27 mouse cellular contexts compared by ENCODE assay signal in genomic region chr15:101270101-101270820, GRCm38 (mm10). TPM values are rescaled to one million over a fixed set of nuclear protein-coding genes. Genes with fewer than 3 reads are reported as not detected.
A peak's percentile ranks its signal among the peaks of the same experiment; 100 is the strongest.
DNase-seq lines count a peak whose midpoint lies in the region; ATAC-seq and TF ChIP-seq lines count a peak whose summit lies in the region.
"Had no signal": no experiment of that assay in that cellular context is flagged by ENCODE, and none has a peak within 500 bp of the region (broad histone marks: within the 10 kb centered on the region; RNA-seq: fewer than 3 reads in every experiment).

No protein-coding gene starts in this region.

- no peak for ATAC-seq in neural tube, embryonic 15.5 days (ENCODE audit: low FRiP score)
- ATAC-seq: forebrain, embryonic 15.5 days; hindbrain, embryonic 16.5 days; intestine, embryonic 15.5 days had no signal

- peak overlapping the region; percentile 95 for H3K27ac ChIP-seq in gastrocnemius, adult 2 months
- H3K27ac ChIP-seq in layer of hippocampus, adult 2 months: peak overlapping the region; percentile 75; the same call in 1 of the 2 replicates
- no peak overlapping the region for H3K27ac ChIP-seq in neural tube, embryonic 15.5 days (replicated peaks)
- 0 out of 2 replicates have a peak overlapping the region, but pooled peaks have one; percentile 18 for H3K27ac ChIP-seq in cortical plate, adult 2 months (ENCODE audit: insufficient read depth, low read length)
- H3K27ac ChIP-seq: embryonic facial prominence, embryonic 10.5 days; embryonic facial prominence, embryonic 13.5 days; forebrain, embryonic 12.5 days; forebrain, embryonic 15.5 days; hindbrain, embryonic 10.5 days; hindbrain, embryonic 13.5 days; intestine, embryonic 15.5 days had no signal

- peak overlapping the region; percentile 86 for H3K4me3 ChIP-seq in gastrocnemius, adult 2 months
- peak overlapping the region; percentile 5; the same call in 1 of the 2 replicates for H3K4me3 ChIP-seq in layer of hippocampus, adult 2 months
- H3K4me3 ChIP-seq in neural tube, embryonic 15.5 days (replicated peaks): no peak overlapping the region
- H3K4me3 ChIP-seq in cortical plate, adult 2 months (ENCODE audit: insufficient read depth, low read length): peak overlapping the region; percentile 71; the same call in 1 of the 2 replicates
- H3K4me3 ChIP-seq: embryonic facial prominence, embryonic 10.5 days; embryonic facial prominence, embryonic 13.5 days; erythroblast, embryonic 14.5 days; forebrain, embryonic 12.5 days; forebrain, embryonic 15.5 days; hindbrain, embryonic 10.5 days; hindbrain, embryonic 13.5 days; intestine, embryonic 15.5 days had no signal

- intact Hi-C loops in gastrocnemius, adult 2 months (cut with DNase I): no loop called here

- 93% methylated on average over 29 of the region's 29 CpGs for WGBS in neural tube, embryonic 15.5 days

- peaks cover 18% of the 10 kb centered on the region for H3K4me1 ChIP-seq in neural tube, embryonic 15.5 days
- H3K4me1 ChIP-seq in cortical plate, adult 2 months (ENCODE audit: control insufficient read depth, insufficient read depth, low read length): 0 out of 2 replicates have a peak, but pooled peaks cover 5% of the 10 kb centered on the region

- H3K4me2 ChIP-seq in neural tube, embryonic 15.5 days: no peak overlapping the region
- H3K4me2 ChIP-seq: embryonic facial prominence, embryonic 13.5 days; forebrain, embryonic 12.5 days; forebrain, embryonic 15.5 days; heart, embryonic 11.5 days; hindbrain, embryonic 13.5 days; intestine, embryonic 15.5 days had no signal

- H3K36me3 ChIP-seq in neural tube, embryonic 15.5 days: peaks cover 25% of the 10 kb centered on the region

- TF ChIP-seq POLR2A in cortical plate, adult 2 months (IDR thresholded peaks at IDR 0.05; ENCODE audit: extremely low read depth, insufficient read depth, low read length): no peak

- no peak for DNase-seq in gastrocnemius, adult 2 months
- DNase-seq in gastrocnemius, adult 18-20 months (ENCODE audit: low spot score): no peak
- no peak for DNase-seq in layer of hippocampus, adult 2 months (ENCODE audit: low spot score in 2 of 2)
- DNase-seq in layer of hippocampus, adult 18-20 months (ENCODE audit: low spot score in 2 of 2): no peak
- no peak for DNase-seq in neural tube, embryonic 10.5 days (ENCODE audit: extremely low spot score, low spot score)
- no peak for DNase-seq in right cerebral cortex, adult 18-20 months
- DNase-seq: adrenal gland, adult 2 months; adrenal gland, postnatal 14 days; B cell, adult 2 months; cerebellum, adult 11 months; cerebellum, postnatal 25 days; embryo, embryonic 11 days; gastrocnemius, postnatal 14 days; heart, adult 18-20 months had no signal

- H3K9ac ChIP-seq in neural tube, embryonic 15.5 days (replicated peaks): peak overlapping the region; percentile 30; the same call in 1 of the 2 replicates
- H3K9ac ChIP-seq: embryonic facial prominence, embryonic 13.5 days; forebrain, embryonic 12.5 days; forebrain, embryonic 15.5 days; hindbrain, embryonic 13.5 days; intestine, embryonic 15.5 days had no signal

- no peaks in the 10 kb centered on the region for H3K9me3 ChIP-seq in neural tube, embryonic 15.5 days (replicated peaks)
- H3K9me3 ChIP-seq: embryonic facial prominence, embryonic 10.5 days; embryonic facial prominence, embryonic 13.5 days; forebrain, embryonic 12.5 days; forebrain, embryonic 15.5 days; hindbrain, embryonic 10.5 days; hindbrain, embryonic 13.5 days; intestine, embryonic 15.5 days had no signal

- peaks cover 25% of the 10 kb centered on the region for H3K27me3 ChIP-seq in neural tube, embryonic 15.5 days (replicated peaks)
- H3K27me3 ChIP-seq: intestine, embryonic 15.5 days had no signal

- no peak for TF ChIP-seq CTCF in gastrocnemius, adult 2 months (IDR thresholded peaks at IDR 0.05)
- TF ChIP-seq CTCF in layer of hippocampus, adult 2 months (conservative IDR thresholded peaks at IDR 0.05): no peak
- TF ChIP-seq CTCF in cortical plate, adult 2 months (IDR thresholded peaks at IDR 0.05; ENCODE audit: extremely low read depth, insufficient read depth, low read length): no peak

RNA-seq across cellular contexts. Expression of gene Atg101, which starts 13.8 kb away (rescaled TPM):
- total RNA-seq in gastrocnemius, adult 2 months (2021): 10 to 100 TPM; 23.7 to 32.4 TPM
- 10 to 100 TPM; 25.0 to 31.3 TPM for total RNA-seq in gastrocnemius, adult 18-20 months (2021)
- total RNA-seq in layer of hippocampus, adult 2 months (2021): 10 to 100 TPM; 50.6 to 53.3 TPM
- total RNA-seq in layer of hippocampus, adult 18-20 months (2021): 10 to 100 TPM; 53.2 to 57.5 TPM
- 77.2 TPM in 2 replicates for polyA plus RNA-seq in neural tube, embryonic 15.5 days (2015; fragmentation: Nextera tagmentation; extraction: Ambion mirVana)
- polyA plus RNA-seq in cortical plate, adult 2 months (2012; rRNA removed): 55.3 and 56.0 TPM in 2 replicates

RNA-seq across cellular contexts. Expression of gene Nr4a1, which starts 16.2 kb away (rescaled TPM):
- 100 to 1,000 TPM; 143 to 146 TPM for total RNA-seq in gastrocnemius, adult 2 months (2021)
- total RNA-seq in gastrocnemius, adult 18-20 months (2021): 100 to 1,000 TPM; 206 to 234 TPM
- total RNA-seq in layer of hippocampus, adult 2 months (2021): 10 to 100 TPM; 39.8 to 54.8 TPM
- total RNA-seq in layer of hippocampus, adult 18-20 months (2021): 100 to 1,000 TPM in 1 of 2 experiments, 10 to 100 TPM in 1; 87.1 to 105 TPM
- polyA plus RNA-seq in neural tube, embryonic 15.5 days (2015; fragmentation: Nextera tagmentation; extraction: Ambion mirVana): 7.9 and 10.6 TPM in 2 replicates
- polyA plus RNA-seq in cortical plate, adult 2 months (2012; rRNA removed): 76.6 and 103 TPM in 2 replicates

RNA-seq across cellular contexts. Expression of gene 6030408B16Rik, which starts 22.8 kb away (rescaled TPM):
- total RNA-seq in gastrocnemius, adult 2 months (2021): under 1 TPM; 0.20 to 0.36 TPM
- total RNA-seq in gastrocnemius, adult 18-20 months (2021): under 1 TPM; 0.26 to 0.27 TPM
- under 1 TPM in 1 of 2 experiments, not detected in 1; 0.54 TPM for total RNA-seq in layer of hippocampus, adult 2 months (2021)
- under 1 TPM; 0.27 to 0.66 TPM for total RNA-seq in layer of hippocampus, adult 18-20 months (2021)
- 0.44 and 0.63 TPM in 2 replicates for polyA plus RNA-seq in neural tube, embryonic 15.5 days (2015; fragmentation: Nextera tagmentation; extraction: Ambion mirVana)
- polyA plus RNA-seq in cortical plate, adult 2 months (2012; rRNA removed): 0.13 and 0.23 TPM in 2 replicates
- total RNA-seq: common myeloid progenitor, adult 5-6 weeks had no signal
- polyA plus RNA-seq: erythroblast, embryonic 14.5 days had no signal

RNA-seq across cellular contexts. Expression of gene Grasp, which starts 46.3 kb away (rescaled TPM):
- total RNA-seq in gastrocnemius, adult 2 months (2021): 1 to 10 TPM; 5.8 to 5.9 TPM
- total RNA-seq in gastrocnemius, adult 18-20 months (2021): 1 to 10 TPM; 4.4 to 5.1 TPM
- 10 to 100 TPM; 79.5 to 82.7 TPM for total RNA-seq in layer of hippocampus, adult 2 months (2021)
- total RNA-seq in layer of hippocampus, adult 18-20 months (2021): 10 to 100 TPM; 75.9 to 86.7 TPM
- 2.2 and 2.5 TPM in 2 replicates for polyA plus RNA-seq in neural tube, embryonic 15.5 days (2015; fragmentation: Nextera tagmentation; extraction: Ambion mirVana)
- polyA plus RNA-seq in cortical plate, adult 2 months (2012; rRNA removed): 39.7 and 41.0 TPM in 2 replicates
